Mouse (Mus musculus) MEL (cell line): ENCODE measurements around the gene Zc4h2.

Source experiments
- CTCF ChIP-seq, 3 experiments: IDR thresholded peaks in 2 of 3; conservative IDR thresholded peaks in 1 of 3; 2 replicates each; pipeline ENCODE4 v1.5.1; 2011 to 2012; ENCODE audit warnings: low read length in 3 of 3, low read depth in 2 of 3, mild to moderate bottlenecking in 2 of 3, improper control_type of control experiment in 1 of 3, inconsistent platforms in 1 of 3, mixed read lengths in 1 of 3, moderate library complexity in 1 of 3; ENCODE audit not compliant: control insufficient read depth in 1 of 3, insufficient read depth in 1 of 3, poor library complexity in 1 of 3, severe bottlenecking in 1 of 3
- E2F4 ChIP-seq: IDR thresholded peaks from 2 replicates; pipeline ENCODE4 v1.6.1; 2011; ENCODE audit warnings: low read depth, low read length, improper control_type of control experiment, borderline replicate concordance
- EP300 ChIP-seq, 2 experiments: IDR thresholded peaks; 2 replicates each; pipeline ENCODE4 v1.6.1; 2011; ENCODE audit warnings: improper control_type of control experiment in 2 of 2, low read length in 2 of 2, low read depth in 1 of 2, mild to moderate bottlenecking in 1 of 2
- MAX ChIP-seq: IDR thresholded peaks from 2 replicates; pipeline ENCODE4 v1.6.1; 2011; ENCODE audit warnings: low read length, improper control_type of control experiment
- POLR2A ChIP-seq, 2 experiments: IDR thresholded peaks; 2 replicates each; pipeline ENCODE4 v1.6.1; 2011 to 2012; ENCODE audit warnings: low read length in 2 of 2, mild to moderate bottlenecking in 2 of 2, control low read depth in 1 of 2, improper control_type of control experiment in 1 of 2, low read depth in 1 of 2, moderate library complexity in 1 of 2; ENCODE audit not compliant: control insufficient read depth in 1 of 2, insufficient read depth in 1 of 2, poor library complexity in 1 of 2
- POLR2AphosphoS5 ChIP-seq: IDR thresholded peaks from 2 replicates; pipeline ENCODE4 v1.6.1; 2012; ENCODE audit warnings: low read depth, borderline replicate concordance, mild to moderate bottlenecking, inconsistent platforms, low read length, moderate library complexity, mixed read lengths
- RCOR1 ChIP-seq: IDR thresholded peaks from 2 replicates; pipeline ENCODE4 v1.6.1; 2012; ENCODE audit warnings: low read depth, mild to moderate bottlenecking, inconsistent platforms, low read length, improper control_type of control experiment
- TAL1 ChIP-seq: IDR thresholded peaks from 2 replicates; pipeline ENCODE4 v1.6.1; 2012; ENCODE audit warnings: mild to moderate bottlenecking, inconsistent platforms, low read length, moderate library complexity, mixed read lengths
- ZC3H11A ChIP-seq: IDR thresholded peaks from 2 replicates; pipeline ENCODE4 v1.6.1; 2012; ENCODE audit warnings: low read depth, mild to moderate bottlenecking, inconsistent platforms, low read length, improper control_type of control experiment

- TF ChIP-seq TAL1 (no peak), E2F4 (no peak), EP300 (IDR thresholded peaks at IDR 0.05; ENCODE audit: low read depth in 1 of 2, low read length in 2 of 2) (no peak), MAX (no peak), POLR2A (IDR thresholded peaks at IDR 0.05; ENCODE audit: control insufficient read depth in 1 of 2, insufficient read depth in 1 of 2, low read depth in 1 of 2, low read length in 2 of 2, poor library complexity in 1 of 2) (no peak), CTCF (IDR thresholded peaks at IDR 0.05 in 2 of 3, conservative IDR thresholded peaks at IDR 0.05 in 1 of 3; ENCODE audit: control insufficient read depth in 1 of 3, insufficient read depth in 1 of 3, low read depth in 2 of 3, low read length in 3 of 3, poor library complexity in 1 of 3, severe bottlenecking in 1 of 3) (no peak), POLR2AphosphoS5 (no peak), RCOR1 (no peak), ZC3H11A (no peak)
Measured at GRCm38 (mm10) chrX:95600609-95601008, 57.7 kb downstream of the Zc4h2 start.
